Mouse (Mus musculus) left cerebral cortex, postnatal 25 days (tissue): Measurements from ENCODE around the gene Gm3594. TPM values are rescaled to one million over a fixed set of nuclear protein-coding genes. Genes with fewer than 3 reads are reported as not detected.
"Not testable (repeated sequence)": the region's sequence is repeated elsewhere in the genome, so short reads cannot be mapped to it uniquely, and the experiment has no call there.

Experiments
- DNase-seq, 2 experiments: peaks; one replicate each; pipeline ENCODE4 v3.0.0; 2022; ENCODE audit warnings: low spot score in 2 of 2, mixed read lengths in 1 of 2
- intact Hi-C: fragments of 180-260 bp; cut with DNase I; formaldehyde crosslinking; loops from one replicate; pipeline ENCODE4 v1.15.1; 2025
- total RNA-seq, 2 experiments: library from RNA; stranded (reverse); gene quantifications; 2 replicates each; pipeline ENCODE4 v1.2.3; 2021

Gm3594 gene
- total RNA-seq, result not detected

GRCm38 (mm10) chr14:6444511-6444910 lies at the start of gene Gm3594:
TSS of gene Gm3594 (minus strand) at chr14:6444611.
- DNase-seq, intact Hi-C loops: not testable (repeated sequence)

GRCm38 (mm10) chr14:6486331-6486730 lies 41.9 kb upstream of the Gm3594 start:
- DNase-seq, intact Hi-C loops: not testable (repeated sequence)

- not testable (repeated sequence) for DNase-seq
These were observed 41.1 kb upstream of the Gm3594 start for GRCm38 (mm10) chr14:6485541-6485940.

GRCm38 (mm10) chr14:6482126-6482525 lies 37.7 kb upstream of the Gm3594 start:
- DNase-seq, intact Hi-C loops: not testable (repeated sequence)

More at GRCm38 (mm10) chr14:6485541-6485940, 41.1 kb upstream of the Gm3594 start:
- intact Hi-C loops, result not testable (repeated sequence)

GRCm38 (mm10) chr14:6471856-6472255 lies 27.4 kb upstream of the Gm3594 start:
- intact Hi-C loops, DNase-seq: not testable (repeated sequence)

GRCm38 (mm10) chr14:6440774-6441173 lies 3.6 kb downstream of the Gm3594 start:
- intact Hi-C loops, result not testable (repeated sequence)
- DNase-seq, result peak in 1 of 2 experiments; percentile 1

- DNase-seq, result peak in 1 of 2 experiments; percentile 1
These were observed 4.2 kb downstream of the Gm3594 start for GRCm38 (mm10) chr14:6440206-6440605.

GRCm38 (mm10) chr14:6426766-6427165 lies 17.6 kb downstream of the Gm3594 start:
- intact Hi-C loops, result not testable (repeated sequence)
- peak; percentile 10 to 16 for DNase-seq

More at GRCm38 (mm10) chr14:6440206-6440605, 4.2 kb downstream of the Gm3594 start:
- intact Hi-C loops, result not testable (repeated sequence)

- DNase-seq, result peak in 1 of 2 experiments; percentile 1
- intact Hi-C loops, result not testable (repeated sequence)
These were observed 18.1 kb downstream of the Gm3594 start for GRCm38 (mm10) chr14:6426353-6426752.

GRCm38 (mm10) chr14:6412382-6412781 lies 32.0 kb downstream of the Gm3594 start, which contains the start of gene Gm3591:
TSS of gene Gm3591 (minus strand) at chr14:6412482.
- intact Hi-C loops, DNase-seq: not testable (repeated sequence)

- intact Hi-C loops, DNase-seq: not testable (repeated sequence)
These were observed 54.2 kb downstream of the Gm3594 start, which contains the start of gene Gm16440 for GRCm38 (mm10) chr14:6390219-6390618. TSS of gene Gm16440 (minus strand) at chr14:6390319.

Other genes with a start within 250 kb of the Gm3594 start
- under 1 TPM; 0.78 TPM for gene Gm21560, start 225.3 kb downstream of the Gm3594 start, total RNA-seq
- gene Gm3411, start 157.4 kb downstream of the Gm3594 start, total RNA-seq, result 1 to 10 TPM; 1.5 to 2.1 TPM
- not detected for gene Gm21103, start 139.8 kb downstream of the Gm3594 start, total RNA-seq
- not detected for gene Gm3618, start 100.9 kb downstream of the Gm3594 start, total RNA-seq
- not detected for gene Gm16440, start 54.3 kb downstream of the Gm3594 start, total RNA-seq
- gene Gm3591, start 32.1 kb downstream of the Gm3594 start, total RNA-seq, result under 1 TPM; 0.32 to 0.89 TPM
- not detected for gene Gm8356, start 92.7 kb upstream of the Gm3594 start, total RNA-seq
- under 1 TPM; 0.39 to 0.85 TPM for gene Gm3629, start 146.0 kb upstream of the Gm3594 start, total RNA-seq
- gene Gm3460, start 177.8 kb upstream of the Gm3594 start, total RNA-seq, result not detected
- gene Gm10251, start 239.6 kb upstream of the Gm3594 start, total RNA-seq, result under 1 TPM in 1 of 2 experiments, not detected in 1; 0.21 TPM